9 mouse cellular contexts compared by ENCODE assay signal in the genomic region with DNA sequence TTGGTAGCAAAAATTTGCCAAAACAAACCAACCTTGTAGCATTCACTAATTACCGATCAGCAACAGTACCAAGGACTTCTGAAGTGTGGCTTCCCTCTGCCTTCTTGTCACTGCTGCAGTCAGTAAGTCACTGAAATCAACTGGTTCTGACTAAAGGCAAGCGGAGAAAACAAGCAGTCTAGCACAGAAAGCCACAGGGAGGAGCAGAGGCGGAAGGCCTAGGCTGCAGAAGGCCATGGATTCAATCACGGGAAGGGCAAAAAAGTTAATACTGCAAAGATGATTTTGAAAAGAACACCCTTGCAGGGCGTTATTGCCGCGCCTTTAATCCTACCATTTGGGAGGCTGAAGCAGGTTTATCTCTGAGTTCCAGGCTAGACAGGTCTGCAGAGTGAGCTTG. TPM values are rescaled to one million over a fixed set of nuclear protein-coding genes. Genes with fewer than 3 reads are reported as not detected.
DNase-seq lines count a peak whose midpoint lies in the region; ATAC-seq and TF ChIP-seq lines count a peak whose summit lies in the region.
"Had no signal": no experiment of that assay in that cellular context is flagged by ENCODE, and none has a peak within 500 bp of the region (broad histone marks: within the 10 kb centered on the region; RNA-seq: fewer than 3 reads in every experiment).

No protein-coding gene starts in this region.

- H3K9me3 ChIP-seq in heart, embryonic 14.5 days (ENCODE audit: control insufficient read depth, low read length): no peaks in the 10 kb centered on the region
- no peaks in the 10 kb centered on the region for H3K9me3 ChIP-seq in embryonic facial prominence, embryonic 15.5 days (replicated peaks)
- H3K9me3 ChIP-seq in liver, embryonic 14.5 days (ENCODE audit: control insufficient read depth, low read length): no peaks in the 10 kb centered on the region

- no peak for TF ChIP-seq EP300 in liver, embryonic 14.5 days (IDR thresholded peaks at IDR 0.05; ENCODE audit: low read depth)

- no peak for TF ChIP-seq CTCF in liver, embryonic 14.5 days (IDR thresholded peaks at IDR 0.05; ENCODE audit: low read depth)

- H3K27me3 ChIP-seq in heart, embryonic 14.5 days (ENCODE audit: control insufficient read depth, insufficient read depth, low read length): no peaks in the 10 kb centered on the region
- no peaks in the 10 kb centered on the region for H3K27me3 ChIP-seq in embryonic facial prominence, embryonic 15.5 days
- no peaks in the 10 kb centered on the region for H3K27me3 ChIP-seq in liver, embryonic 14.5 days (ENCODE audit: control insufficient read depth, insufficient read depth, low read length)

- H3K4me1 ChIP-seq in heart, embryonic 14.5 days (ENCODE audit: control insufficient read depth in 2 of 2, insufficient read depth in 2 of 2, low read length in 2 of 2): peaks cover 11 to 22% of the 10 kb centered on the region in 2 experiments; a peak in 3 of 4 replicates
- H3K4me1 ChIP-seq in embryonic facial prominence, embryonic 15.5 days: peaks cover 21% of the 10 kb centered on the region
- H3K4me1 ChIP-seq in liver, embryonic 14.5 days (replicated peaks; ENCODE audit: control insufficient read depth in 2 of 2, insufficient read depth in 2 of 2, low read length in 1 of 2): peaks cover 14 to 22% of the 10 kb centered on the region in 2 experiments

- H3K9ac ChIP-seq in heart, embryonic 14.5 days (ENCODE audit: low read length): peak overlapping the region; percentile 21; the same call in 1 of the 2 replicates
- H3K9ac ChIP-seq in embryonic facial prominence, embryonic 15.5 days: no peak overlapping the region
- H3K9ac ChIP-seq in liver, embryonic 14.5 days (replicated peaks): peak overlapping the region; percentile 28; the same call in 1 of the 2 replicates

- WGBS in heart, embryonic 14.5 days: 85% methylated on average over 7 of the region's 7 CpGs
- WGBS in embryonic facial prominence, embryonic 15.5 days: 91% methylated on average over 7 of the region's 7 CpGs
- 32% methylated on average over 7 of the region's 7 CpGs for WGBS in liver, embryonic 14.5 days (ENCODE audit: insufficient replicate concordance)

- H3K27ac ChIP-seq in heart, embryonic 14.5 days (replicated peaks in 1 of 2; ENCODE audit: control insufficient read depth in 1 of 2, insufficient read depth in 1 of 2, low read depth in 2 of 2, low read length in 2 of 2): no peak overlapping the region
- no peak overlapping the region for H3K27ac ChIP-seq in embryonic facial prominence, embryonic 15.5 days (replicated peaks)
- H3K27ac ChIP-seq in liver, embryonic 14.5 days: no peak overlapping the region

- no peak for DNase-seq in heart, adult 8-10 months (ENCODE audit: low spot score)
- peak; percentile 16 for DNase-seq in CD4-positive helper T cell, adult 2 months (ENCODE audit: low read depth, low spot score)
- DNase-seq in liver, embryonic 14.5 days (ENCODE audit: low read depth in 3 of 3, low spot score in 3 of 3): no peak
- DNase-seq in layer of hippocampus, adult 18-20 months (ENCODE audit: low spot score in 2 of 2): no peak
- DNase-seq in layer of hippocampus, postnatal 10 days (ENCODE audit: low spot score in 2 of 2): no peak
- DNase-seq: cerebellum, adult 9-10 months had no signal

- peak overlapping the region; percentile 89 for H3K4me2 ChIP-seq in heart, embryonic 14.5 days (ENCODE audit: low read length)
- peak overlapping the region; percentile 86 for H3K4me2 ChIP-seq in embryonic facial prominence, embryonic 15.5 days (replicated peaks)
- H3K4me2 ChIP-seq in liver, embryonic 14.5 days (ENCODE audit: low read depth): peak overlapping the region; percentile 80

- no peak for ATAC-seq in heart, embryonic 14.5 days (ENCODE audit: insufficient number of reproducible peaks, insufficient read depth, low FRiP score, low read depth)
- ATAC-seq in embryonic facial prominence, embryonic 15.5 days (ENCODE audit: insufficient number of reproducible peaks, low FRiP score, low TSS enrichment, low read depth): no peak
- no peak for ATAC-seq in liver, embryonic 14.5 days (ENCODE audit: insufficient read depth)
- no peak for ATAC-seq in erythroid progenitor cell, adult 5-6 weeks (replicated peaks; ENCODE audit: low FRiP score, poor library complexity, severe bottlenecking)

- peak overlapping the region in 1 of 2 experiments; percentile 67; a peak in 1 of 4 replicates for H3K4me3 ChIP-seq in heart, embryonic 14.5 days (ENCODE audit: control insufficient read depth in 1 of 2, insufficient read depth in 1 of 2, low read depth in 1 of 2, low read length in 2 of 2)
- 0 out of 2 replicates have a peak overlapping the region, but pooled peaks have one; percentile 81 for H3K4me3 ChIP-seq in embryonic facial prominence, embryonic 15.5 days (replicated peaks)
- peak overlapping the region; percentile 94 to 96 for H3K4me3 ChIP-seq in liver, embryonic 14.5 days (ENCODE audit: insufficient read depth in 1 of 2, low read depth in 2 of 2, low read length in 2 of 2)

- H3K36me3 ChIP-seq in heart, embryonic 14.5 days (ENCODE audit: control insufficient read depth, insufficient read depth, low read length): peaks cover 23% of the 10 kb centered on the region
- H3K36me3 ChIP-seq in embryonic facial prominence, embryonic 15.5 days: peaks cover 18% of the 10 kb centered on the region
- peaks cover 21% of the 10 kb centered on the region for H3K36me3 ChIP-seq in liver, embryonic 14.5 days (replicated peaks; ENCODE audit: control insufficient read depth, insufficient read depth, low read depth)

RNA-seq across cellular contexts. Expression of a gene that starts 2.1 kb away (rescaled TPM):
- polyA plus RNA-seq in heart, embryonic 14.5 days (2014; fragmentation: Nextera tagmentation; extraction: Ambion mirVana): 197 and 200 TPM in 2 replicates
- 100 to 1,000 TPM in 1 of 4 experiments, 10 to 100 TPM in 3; 82.0 to 104 (median 91.0) TPM for total RNA-seq in heart, adult 8-10 months (2022)
- 185 and 193 TPM in 2 replicates for polyA plus RNA-seq in embryonic facial prominence, embryonic 15.5 days (2015; fragmentation: Nextera tagmentation; extraction: Ambion mirVana)
- polyA plus RNA-seq in liver, embryonic 14.5 days (2012; rRNA removed): 18.2 and 44.0 TPM in 2 replicates
- polyA plus RNA-seq in liver, embryonic 14.5 days (2014; fragmentation: Nextera tagmentation; extraction: Ambion mirVana): 137 and 143 TPM in 2 replicates
- 100 to 1,000 TPM; 214 TPM for total RNA-seq in layer of hippocampus, adult 18-20 months (2021)
- 100 to 1,000 TPM; 186 to 197 TPM for total RNA-seq in layer of hippocampus, postnatal 10 days (2021)
- total RNA-seq in erythroid progenitor cell, adult 5-6 weeks (2015; ENCODE audit: low replicate concordance): 16.3 and 40.4 TPM in 2 replicates
- 43.8 and 48.9 TPM in 2 replicates for total RNA-seq in erythroid progenitor cell, adult 5-6 weeks (2017; ENCODE audit: low replicate concordance)

RNA-seq across cellular contexts. Expression of a gene that starts 27.3 kb away (rescaled TPM):
- 10.7 and 11.7 TPM in 2 replicates for polyA plus RNA-seq in heart, embryonic 14.5 days (2014; fragmentation: Nextera tagmentation; extraction: Ambion mirVana)
- 1 to 10 TPM; 2.7 to 4.1 (median 3.2) TPM for total RNA-seq in heart, adult 8-10 months (2022)
- 23.1 and 23.7 TPM in 2 replicates for polyA plus RNA-seq in embryonic facial prominence, embryonic 15.5 days (2015; fragmentation: Nextera tagmentation; extraction: Ambion mirVana)
- polyA plus RNA-seq in liver, embryonic 14.5 days (2012; rRNA removed): 2.1 and 5.2 TPM in 2 replicates
- 9.6 and 11.2 TPM in 2 replicates for polyA plus RNA-seq in liver, embryonic 14.5 days (2014; fragmentation: Nextera tagmentation; extraction: Ambion mirVana)
- total RNA-seq in layer of hippocampus, adult 18-20 months (2021): 10 to 100 TPM; 13.1 to 13.6 TPM
- 10 to 100 TPM; 17.4 to 19.5 TPM for total RNA-seq in layer of hippocampus, postnatal 10 days (2021)
- total RNA-seq in erythroid progenitor cell, adult 5-6 weeks (2015; ENCODE audit: low replicate concordance): 6.8 and 10.9 TPM in 2 replicates
- total RNA-seq in erythroid progenitor cell, adult 5-6 weeks (2017; ENCODE audit: low replicate concordance): 8.7 and 10.8 TPM in 2 replicates
